Mouse (Mus musculus): ENCODE data around the gene Cacna2d2. TPM values are rescaled to one million over a fixed set of nuclear protein-coding genes. Genes with fewer than 3 reads are reported as not detected.
A peak's percentile ranks its signal among the peaks of the same experiment; 100 is the strongest.

Gene Cacna2d2
- total and polyA plus RNA-seq, 3 experiments = 0.67 TPM; not detected in 2

DNA sequence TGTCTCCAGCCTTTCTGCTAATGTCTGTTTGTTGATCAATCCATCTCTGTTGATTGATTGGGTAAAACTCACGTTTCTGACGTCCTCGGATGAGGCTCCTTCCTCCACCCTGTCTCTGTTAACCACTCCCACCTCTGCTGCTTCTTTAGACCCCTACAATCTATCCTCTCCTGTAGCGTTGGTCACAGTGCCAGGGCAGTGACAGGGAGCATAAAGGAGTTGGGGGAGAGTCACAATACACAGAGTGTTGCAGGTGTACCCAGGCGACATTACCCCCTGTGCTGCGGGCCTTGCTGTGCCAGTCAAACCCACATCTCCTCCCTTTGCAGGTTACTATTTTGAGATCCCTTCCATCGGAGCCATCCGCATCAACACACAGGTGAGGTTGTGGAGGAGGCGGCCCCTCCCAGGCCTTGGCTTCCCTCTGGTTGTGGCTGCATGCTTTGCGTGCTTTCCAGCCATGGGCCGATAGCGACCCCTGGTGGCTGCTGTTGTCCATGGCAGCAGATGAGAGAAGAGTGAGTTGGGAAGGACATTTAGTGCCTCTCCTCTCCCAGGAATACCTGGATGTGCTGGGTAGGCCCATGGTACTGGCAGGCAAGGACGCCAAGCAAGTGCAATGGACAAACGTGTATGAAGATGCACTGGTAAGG, 115.0 kb downstream of the Cacna2d2 start (continued):
- no peak for TF ChIP-seq NRF1 (IDR thresholded peaks at IDR 0.05; ENCODE audit: insufficient read depth, low read depth, low read length, poor library complexity, severe bottlenecking)
- no peak for TF ChIP-seq MAFK (IDR thresholded peaks at IDR 0.05; ENCODE audit: borderline replicate concordance, low read depth, low read length)
- no peak for TF ChIP-seq POLR2AphosphoS5 (IDR thresholded peaks at IDR 0.05; ENCODE audit: borderline replicate concordance, low read depth, low read length)

DNA sequence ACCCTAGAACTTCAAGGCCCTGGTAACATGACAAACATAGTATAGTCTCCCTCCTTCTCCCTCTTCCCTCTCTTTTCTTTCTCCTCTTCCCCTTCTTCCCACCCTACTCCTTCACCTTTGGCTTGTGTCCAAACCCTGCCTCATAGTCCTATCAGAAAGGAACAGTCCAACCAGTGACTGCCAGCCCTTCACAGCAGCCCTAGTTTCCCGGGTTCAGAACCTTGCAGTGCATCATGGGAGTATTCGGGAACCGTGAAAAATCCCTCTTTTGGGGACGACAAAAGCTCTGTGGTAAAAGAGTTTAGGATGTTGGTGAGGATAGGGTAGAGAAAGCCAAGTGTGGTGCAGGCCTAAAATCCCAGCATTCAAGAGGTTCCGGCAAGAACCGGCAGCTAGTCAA, 120.9 kb downstream of the Cacna2d2 start:
- H3K27me3 ChIP-seq (ENCODE audit: control insufficient read depth in 1 of 2, insufficient read depth in 2 of 2, low read length in 2 of 2) = no peaks in the 10 kb centered on the region

DNA sequence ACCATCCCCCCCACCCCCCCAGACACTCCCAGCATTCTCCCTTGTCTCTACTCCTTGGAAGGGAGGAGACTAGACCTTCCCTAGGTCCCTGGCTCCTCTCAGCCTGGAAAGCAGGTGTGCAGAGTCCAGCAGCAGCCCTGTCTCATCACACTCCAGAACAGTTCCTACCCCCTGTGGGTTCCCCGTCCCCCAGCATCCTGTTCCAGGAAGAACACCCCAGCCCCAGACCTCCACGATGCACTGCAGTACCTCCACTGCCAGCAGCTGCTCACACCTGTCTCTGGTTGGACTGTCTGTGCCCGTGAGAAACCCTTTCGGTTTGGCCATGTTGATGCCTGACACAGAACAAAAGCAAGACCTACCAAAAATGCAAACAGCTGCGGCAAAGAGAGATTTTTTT, 121.8 kb downstream of the Cacna2d2 start:
- no peak for DNase-seq (ENCODE audit: low read depth, low spot score)
- H3K36me3 ChIP-seq (ENCODE audit: control insufficient read depth in 1 of 2, insufficient read depth in 2 of 2, low read length in 2 of 2) = peaks cover 0 to 8% of the 10 kb centered on the region in 2 experiments; a peak in 1 of 4 replicates
- peak overlapping the region; percentile 37 to 50 for H3K4me3 ChIP-seq (ENCODE audit: control insufficient read depth in 1 of 2, insufficient read depth in 1 of 2, low read depth in 2 of 2, low read length in 2 of 2)
- peaks cover 0 to 12% of the 10 kb centered on the region in 2 experiments; a peak in 3 of 4 replicates for H3K4me1 ChIP-seq (ENCODE audit: control insufficient read depth in 1 of 2, insufficient read depth in 2 of 2, low read length in 2 of 2)
- no peak overlapping the region for H3K27ac ChIP-seq (ENCODE audit: control insufficient read depth, low read depth, low read length)
- H3K9ac ChIP-seq (ENCODE audit: control insufficient read depth, low read depth, low read length, poor library complexity, severe bottlenecking) = peak overlapping the region; percentile 43
- no peaks in the 10 kb centered on the region for H3K79me2 ChIP-seq (ENCODE audit: control insufficient read depth, insufficient read depth, low read length, poor library complexity)
- no peaks in the 10 kb centered on the region for H3K27me3 ChIP-seq (ENCODE audit: control insufficient read depth in 1 of 2, insufficient read depth in 2 of 2, low read length in 2 of 2)
- H3K9me3 ChIP-seq (replicated peaks; ENCODE audit: insufficient read depth, low read length) = no peaks in the 10 kb centered on the region
- TF ChIP-seq ZC3H11A (IDR thresholded peaks at IDR 0.05; ENCODE audit: low read depth, low read length) (no peak), ELF1 (IDR thresholded peaks at IDR 0.05; ENCODE audit: low read depth, low read length) (no peak), HCFC1 (IDR thresholded peaks at IDR 0.05; ENCODE audit: low read depth, low read length) (no peak), MEF2A (IDR thresholded peaks at IDR 0.05; ENCODE audit: extremely low read depth, insufficient replicate concordance, low read depth, low read length, poor library complexity, severe bottlenecking) (no peak), ZKSCAN1 (IDR thresholded peaks at IDR 0.05; ENCODE audit: low read depth, low read length) (no peak), CHD1 (IDR thresholded peaks at IDR 0.05; ENCODE audit: low read depth, low read length) (no peak), POLR2AphosphoS5 (IDR thresholded peaks at IDR 0.05; ENCODE audit: borderline replicate concordance, low read depth, low read length) (no peak), TCF12 (IDR thresholded peaks at IDR 0.05; ENCODE audit: low read depth, low read length) (no peak), E2F4 (IDR thresholded peaks at IDR 0.05; ENCODE audit: borderline replicate concordance, low read depth, low read length) (no peak), KAT2A (conservative IDR thresholded peaks at IDR 0.05; ENCODE audit: low read depth, low read length) (no peak), ZMIZ1 (IDR thresholded peaks at IDR 0.05; ENCODE audit: low read depth, low read length) (no peak)

More for the DNA sequence above, 120.9 kb downstream of the Cacna2d2 start:
- DNase-seq (ENCODE audit: low read depth, low spot score) = peak; percentile 30
- H3K79me2 ChIP-seq (ENCODE audit: control insufficient read depth, insufficient read depth, low read length, poor library complexity) = no peaks in the 10 kb centered on the region
- no peak overlapping the region for H3K27ac ChIP-seq (ENCODE audit: control insufficient read depth, low read depth, low read length)
- no peak overlapping the region for H3K4me3 ChIP-seq (ENCODE audit: control insufficient read depth in 1 of 2, insufficient read depth in 1 of 2, low read depth in 2 of 2, low read length in 2 of 2)
- no peaks in the 10 kb centered on the region for H3K9me3 ChIP-seq (replicated peaks; ENCODE audit: insufficient read depth, low read length)
- peaks cover 0 to 8% of the 10 kb centered on the region in 2 experiments; a peak in 1 of 4 replicates for H3K36me3 ChIP-seq (ENCODE audit: control insufficient read depth in 1 of 2, insufficient read depth in 2 of 2, low read length in 2 of 2)
- H3K4me1 ChIP-seq (ENCODE audit: control insufficient read depth in 1 of 2, insufficient read depth in 2 of 2, low read length in 2 of 2) = peaks cover 0 to 12% of the 10 kb centered on the region in 2 experiments; a peak in 3 of 4 replicates
- H3K9ac ChIP-seq (ENCODE audit: control insufficient read depth, low read depth, low read length, poor library complexity, severe bottlenecking) = no peak overlapping the region; the same call in 1 of the 2 replicates
- TF ChIP-seq USF1 (IDR thresholded peaks at IDR 0.05; ENCODE audit: low read depth, low read length) (no peak), ZKSCAN1 (IDR thresholded peaks at IDR 0.05; ENCODE audit: low read depth, low read length) (no peak), ETS1 (IDR thresholded peaks at IDR 0.05; ENCODE audit: low read depth, low read length) (no peak), NELFE (IDR thresholded peaks at IDR 0.05; ENCODE audit: low read depth, low read length) (no peak), USF2 (IDR thresholded peaks at IDR 0.05; ENCODE audit: borderline replicate concordance in 1 of 2, insufficient read depth in 1 of 2, low read depth in 1 of 2, low read length in 2 of 2) (no peak), MAFK (IDR thresholded peaks at IDR 0.05; ENCODE audit: borderline replicate concordance, low read depth, low read length) (no peak), ELF1 (IDR thresholded peaks at IDR 0.05; ENCODE audit: low read depth, low read length) (no peak), EP300 (IDR thresholded peaks at IDR 0.05; ENCODE audit: low read depth in 1 of 2, low read length in 2 of 2) (no peak), CTCF (IDR thresholded peaks at IDR 0.05 in 2 of 3, conservative IDR thresholded peaks at IDR 0.05 in 1 of 3; ENCODE audit: control insufficient read depth in 1 of 3, insufficient read depth in 1 of 3, low read depth in 2 of 3, low read length in 3 of 3, poor library complexity in 1 of 3, severe bottlenecking in 1 of 3) (no peak)
